Mouse (Mus musculus) spleen, postnatal 4 days (tissue): ENCODE data around the gene Mmadhc.

Experiments used
- DNase-seq, 2 experiments: peaks; one replicate each; pipeline ENCODE4 v3.0.0; 2022; ENCODE audit warnings: low spot score in 2 of 2

Gene Mmadhc

GRCm38 (mm10) chr2:50265215-50265785 is 31.3 kb downstream of the Mmadhc start:
- DNase-seq: no peak

GRCm38 (mm10) chr2:50264059-50264458 is 32.5 kb downstream of the Mmadhc start:
- DNase-seq: no peak

GRCm38 (mm10) chr2:50254955-50255354 is 41.6 kb downstream of the Mmadhc start:
- DNase-seq: no peak

GRCm38 (mm10) chr2:50248551-50248950 is 48.0 kb downstream of the Mmadhc start:
- no peak for DNase-seq

- DNase-seq: no peak
These were observed 63.1 kb downstream of the Mmadhc start for GRCm38 (mm10) chr2:50233491-50233890.
